Mouse (Mus musculus): Measurements from ENCODE around the gene Fbxl17. TPM values are rescaled to one million over a fixed set of nuclear protein-coding genes. Genes with fewer than 3 reads are reported as not detected.

Gene Fbxl17
- total RNA-seq, 2 experiments from 2014 or later, result 32.5 to 33.9 TPM

DNA sequence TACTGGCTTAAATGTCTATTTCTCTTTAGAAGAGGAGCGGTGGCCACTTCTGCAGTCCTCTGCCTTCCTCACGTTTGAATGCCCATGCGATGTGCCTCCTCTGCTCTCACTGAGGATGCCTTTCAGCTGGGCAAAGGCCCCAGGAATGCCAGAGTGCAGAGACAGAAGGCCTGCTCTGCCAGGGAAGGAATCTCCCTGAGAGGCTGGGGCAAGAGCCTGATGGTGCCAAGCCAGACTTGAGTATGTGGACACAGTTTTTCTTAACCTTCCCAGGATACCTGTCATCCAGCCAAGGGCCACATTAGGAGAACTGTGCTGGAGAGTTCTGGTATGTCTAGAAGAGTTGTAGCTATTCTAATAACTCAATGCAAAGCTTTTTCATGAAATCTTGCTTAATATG is 380.1 kb downstream of the Fbxl17 start:
- intact Hi-C loops (cut with DNase I), result no loop called here

DNA sequence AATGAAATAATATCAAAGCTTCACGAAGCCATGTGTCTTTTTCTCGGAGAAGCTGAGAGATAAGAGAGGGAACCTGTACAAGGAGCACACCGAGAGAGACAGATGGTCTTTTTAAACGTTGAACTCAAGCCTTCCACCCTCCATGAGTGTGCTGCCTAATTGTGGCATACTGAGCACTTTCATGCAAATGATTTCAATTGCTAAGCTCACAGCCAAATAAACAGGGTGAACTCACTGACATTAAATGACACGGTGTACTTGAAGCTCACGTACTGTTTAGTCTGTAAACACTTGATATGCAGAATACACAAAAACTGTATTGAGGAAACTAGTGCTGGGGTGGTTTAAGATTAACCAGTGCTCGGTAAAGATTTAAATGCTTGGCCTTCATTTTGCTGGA is 380.7 kb downstream of the Fbxl17 start:
- no peak for DNase-seq
- intact Hi-C loops (cut with DNase I), result no loop called here

More for the DNA sequence above, 380.1 kb downstream of the Fbxl17 start:
- DNase-seq, result peak in 1 of 2 experiments; percentile 10

DNA sequence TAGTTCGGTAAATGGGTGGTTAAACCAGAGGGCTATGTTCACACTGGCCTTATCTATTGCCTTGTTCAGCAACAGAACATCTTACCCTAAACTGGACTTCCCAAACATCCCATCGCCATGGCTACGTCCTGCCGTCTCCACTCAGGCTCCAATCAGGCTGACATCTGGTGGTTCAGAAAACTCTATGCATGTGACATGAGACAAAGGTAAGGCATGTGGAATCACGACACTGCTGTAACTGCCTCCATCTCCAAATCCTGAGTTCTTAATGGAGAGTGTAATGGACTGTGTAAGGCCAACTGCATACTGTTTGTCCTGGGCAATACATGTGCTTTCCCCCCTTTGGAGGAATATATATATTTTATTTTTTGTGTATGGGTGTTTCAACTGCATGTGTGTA is 382.7 kb downstream of the Fbxl17 start:
- intact Hi-C loops (cut with DNase I), result no loop called here
- DNase-seq, result no peak

DNA sequence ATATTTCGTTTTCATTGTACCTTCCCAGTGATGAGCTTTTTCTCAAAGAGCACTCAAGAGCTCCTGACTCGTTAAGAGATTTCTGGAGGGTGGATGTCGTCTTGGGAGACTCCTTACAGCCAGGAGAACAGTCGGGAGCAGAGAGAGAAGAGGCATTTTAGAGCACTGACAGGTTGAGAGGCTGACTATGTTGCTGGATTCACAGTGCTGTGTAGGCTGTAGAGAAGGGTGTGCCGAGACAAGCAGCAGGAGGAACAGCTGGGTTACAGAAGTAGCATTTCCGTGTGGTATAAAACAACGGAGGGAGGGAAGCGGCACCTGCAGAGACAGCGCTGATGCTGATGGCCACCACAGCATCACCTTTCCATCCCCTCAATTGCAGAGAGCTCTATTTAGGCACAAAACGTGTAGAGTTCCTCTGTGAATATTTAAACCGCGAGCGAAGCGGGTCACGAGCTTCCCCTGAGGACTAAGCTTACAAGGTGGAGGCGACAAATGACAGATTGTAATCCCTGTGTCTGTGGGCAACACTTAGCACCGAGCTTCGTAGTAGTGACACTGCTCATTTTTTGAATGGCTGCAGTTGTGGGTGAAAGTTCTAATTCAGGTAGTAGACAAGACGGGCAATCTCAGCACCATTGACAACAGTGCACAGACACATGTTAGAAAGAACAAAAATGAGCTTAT is 385.3 kb downstream of the Fbxl17 start:
- intact Hi-C loops (cut with DNase I), result no loop called here

DNA sequence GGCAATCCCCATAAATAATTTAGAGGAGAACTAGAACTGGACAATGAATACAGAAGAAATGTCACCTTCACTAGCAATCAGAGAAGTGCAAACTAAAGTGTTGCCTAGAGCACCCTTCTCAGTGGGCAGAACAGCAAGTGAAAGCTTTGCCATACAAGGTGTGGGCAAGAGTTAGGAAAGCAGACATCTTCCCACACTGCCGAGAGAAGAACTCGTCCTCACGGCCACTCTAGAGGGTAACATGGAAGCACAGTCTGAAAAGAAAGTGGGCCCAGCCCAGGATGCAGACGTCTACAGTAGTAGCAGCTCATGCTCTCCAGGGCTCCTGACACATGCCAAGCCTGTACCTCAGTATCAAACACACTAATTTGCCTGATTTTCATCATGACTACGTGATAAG is 387.0 kb downstream of the Fbxl17 start:
- no peak for DNase-seq
- intact Hi-C loops (cut with DNase I), result no loop called here

More for the DNA sequence above, 385.3 kb downstream of the Fbxl17 start:
- DNase-seq, result no peak

DNA sequence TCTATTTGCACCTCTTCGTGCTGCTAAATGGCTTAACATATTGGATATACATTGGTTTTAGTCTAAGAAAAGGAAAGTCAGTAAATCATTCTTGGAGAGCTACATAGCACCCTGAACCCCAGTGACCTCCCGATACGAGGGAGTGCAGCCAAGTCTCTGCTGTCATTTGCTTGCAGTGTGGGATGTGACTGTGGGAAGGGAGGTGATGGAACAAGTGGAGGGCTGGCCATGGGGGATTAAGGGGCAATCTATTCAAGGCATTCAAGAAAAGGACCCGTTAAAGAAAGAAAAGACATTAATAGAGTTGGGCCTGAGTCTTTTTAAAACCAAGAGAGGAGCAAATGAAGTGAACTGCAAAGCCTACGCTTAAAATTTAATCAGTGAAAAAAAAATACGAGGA is 388.8 kb downstream of the Fbxl17 start:
- intact Hi-C loops (cut with DNase I), result no loop called here

DNA sequence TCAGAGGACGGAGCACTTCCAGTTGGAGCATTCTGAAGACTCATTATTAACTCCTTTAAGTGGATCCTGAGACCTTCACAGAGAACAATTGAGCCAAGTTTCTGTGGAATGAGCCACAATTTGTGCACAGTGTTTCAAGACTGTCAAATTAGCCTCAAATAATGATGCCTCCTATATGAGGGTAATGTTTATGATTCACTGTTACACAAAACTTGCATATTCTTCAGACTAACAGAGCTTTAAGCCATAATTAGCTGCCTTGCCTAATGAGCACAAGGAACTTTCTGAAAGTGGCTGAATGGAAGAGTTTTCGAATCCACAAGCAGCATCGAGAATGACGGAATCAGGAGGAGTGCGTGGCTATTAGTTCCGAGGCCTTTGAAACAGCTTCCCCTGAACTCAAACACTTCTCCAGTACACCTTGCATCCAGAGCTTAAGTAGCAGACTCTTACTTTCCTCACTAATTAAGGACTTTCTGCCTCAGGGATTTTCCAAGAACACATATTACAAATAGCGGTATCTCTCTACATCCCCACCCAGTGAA is 389.5 kb downstream of the Fbxl17 start:
- DNase-seq, result no peak
- intact Hi-C loops (cut with DNase I), result no loop called here

More for the DNA sequence above, 388.8 kb downstream of the Fbxl17 start:
- DNase-seq, result no peak

DNA sequence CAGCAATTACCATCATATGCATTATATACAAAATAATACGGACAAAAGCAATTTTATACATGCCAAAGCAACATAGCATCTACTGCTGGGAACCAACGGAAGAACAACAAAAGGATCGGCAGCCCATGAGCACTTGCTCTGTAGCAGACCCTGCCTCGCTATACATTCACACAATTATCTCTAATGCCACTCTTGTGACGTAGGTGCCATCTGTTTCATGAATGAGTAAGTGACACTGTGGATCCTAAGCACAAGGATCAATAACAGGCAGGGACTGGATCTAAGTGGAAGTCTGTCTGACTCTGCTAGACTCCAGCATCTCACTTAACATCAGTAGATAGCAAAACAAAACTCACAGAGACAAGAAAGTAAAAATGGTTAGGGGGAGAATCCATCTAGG is 391.8 kb downstream of the Fbxl17 start:
- intact Hi-C loops (cut with DNase I), result no loop called here
- DNase-seq, result no peak

DNA sequence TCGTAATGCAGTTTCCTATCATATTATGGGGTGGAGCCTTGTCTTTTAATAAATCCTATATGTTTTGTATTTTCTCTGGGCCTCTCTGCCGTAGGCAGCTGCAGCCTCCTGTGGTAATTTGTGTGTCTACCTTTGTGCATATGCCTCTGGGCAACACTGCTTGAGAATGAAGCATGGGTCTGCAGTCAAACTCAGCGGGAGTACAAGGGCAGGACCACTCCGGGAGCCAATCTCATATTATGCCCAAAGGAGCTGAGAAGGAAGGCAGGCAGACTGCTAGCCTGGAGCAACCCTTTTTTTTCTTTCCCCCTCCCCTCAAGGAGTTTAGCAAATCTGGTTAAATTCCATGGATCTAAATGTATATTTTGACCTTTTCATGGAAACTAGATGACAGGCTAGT is 392.3 kb downstream of the Fbxl17 start:
- no peak for DNase-seq
- intact Hi-C loops (cut with DNase I), result no loop called here

DNA sequence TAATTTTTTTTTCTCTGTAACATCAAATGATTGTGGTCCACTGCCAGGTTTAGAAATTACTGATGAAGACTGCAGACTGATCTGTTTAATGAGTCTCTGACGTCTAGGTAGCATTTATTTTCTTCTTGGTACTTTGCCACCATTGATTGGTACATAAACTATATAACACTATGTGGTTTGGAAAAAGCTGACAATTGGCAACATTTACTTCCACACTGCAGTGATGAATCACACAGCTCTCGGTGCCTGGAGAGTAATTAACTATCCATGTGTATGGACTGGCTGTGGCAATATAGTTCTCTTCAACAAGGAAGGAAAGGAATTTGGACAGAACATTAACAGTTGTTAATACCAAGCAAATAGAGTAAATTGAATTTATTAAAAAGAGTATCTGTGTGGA is 404.3 kb downstream of the Fbxl17 start:
- no peak for DNase-seq
- intact Hi-C loops (cut with DNase I), result no loop called here

DNA sequence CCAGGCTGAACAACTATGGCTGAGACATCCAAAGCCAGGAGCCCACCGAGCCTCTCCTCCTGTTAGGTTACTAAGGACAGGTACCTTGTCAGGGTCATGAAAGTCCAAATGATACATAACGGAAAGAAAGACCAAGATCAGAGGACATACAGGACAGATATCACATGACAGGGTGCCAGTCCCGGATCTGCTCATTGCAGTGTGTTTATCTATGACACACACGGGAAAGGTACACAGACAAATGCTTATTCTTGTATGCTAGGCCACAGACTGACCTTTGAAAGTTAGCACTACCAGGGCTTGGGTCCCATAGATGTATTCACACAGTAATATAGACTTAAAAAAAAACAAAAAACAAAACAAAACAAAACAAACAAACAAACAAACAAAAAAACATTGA is 404.8 kb downstream of the Fbxl17 start:
- no peak for DNase-seq
- intact Hi-C loops (cut with DNase I), result no loop called here

DNA sequence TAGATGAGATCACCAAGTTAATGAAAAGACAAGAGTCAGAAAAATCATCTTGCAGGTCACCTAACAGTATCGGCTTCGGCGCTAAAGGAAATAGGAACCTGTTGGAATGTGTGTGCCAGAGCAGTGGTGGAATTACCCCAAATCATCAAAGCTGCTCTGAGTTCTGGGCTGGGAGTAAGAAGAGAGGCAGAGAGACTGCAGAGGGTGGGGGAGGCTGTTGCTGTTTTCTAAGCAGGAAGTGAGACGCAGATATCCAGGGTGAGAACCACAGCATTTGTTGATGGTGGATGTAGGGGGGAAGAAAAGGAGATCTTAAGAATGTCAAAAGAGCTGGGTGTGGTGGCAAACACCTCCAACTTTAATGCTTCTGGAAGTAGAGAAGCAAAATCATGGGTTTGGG is 406.6 kb downstream of the Fbxl17 start:
- intact Hi-C loops (cut with DNase I), result no loop called here
- no peak for DNase-seq

DNA sequence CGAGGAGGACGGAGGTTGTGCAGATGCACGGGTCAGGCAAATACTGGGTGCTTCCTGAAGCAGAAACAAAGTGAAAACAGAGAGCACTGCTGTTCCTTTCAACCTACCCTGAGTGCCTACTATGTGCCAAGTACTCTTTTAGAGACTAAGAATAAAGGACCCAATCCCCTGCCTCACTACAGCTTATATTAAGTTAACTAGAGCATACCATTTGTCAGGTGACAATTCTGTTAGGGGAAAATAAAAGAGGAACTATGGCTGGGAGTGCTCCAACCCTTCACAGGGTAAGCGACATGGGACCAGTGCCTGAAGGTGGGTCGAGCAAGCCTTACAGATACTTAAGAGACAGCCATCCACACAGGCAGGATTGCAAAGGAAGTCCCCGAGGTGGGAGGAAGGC is 407.0 kb downstream of the Fbxl17 start:
- intact Hi-C loops (cut with DNase I), result no loop called here
- no peak for DNase-seq

DNA sequence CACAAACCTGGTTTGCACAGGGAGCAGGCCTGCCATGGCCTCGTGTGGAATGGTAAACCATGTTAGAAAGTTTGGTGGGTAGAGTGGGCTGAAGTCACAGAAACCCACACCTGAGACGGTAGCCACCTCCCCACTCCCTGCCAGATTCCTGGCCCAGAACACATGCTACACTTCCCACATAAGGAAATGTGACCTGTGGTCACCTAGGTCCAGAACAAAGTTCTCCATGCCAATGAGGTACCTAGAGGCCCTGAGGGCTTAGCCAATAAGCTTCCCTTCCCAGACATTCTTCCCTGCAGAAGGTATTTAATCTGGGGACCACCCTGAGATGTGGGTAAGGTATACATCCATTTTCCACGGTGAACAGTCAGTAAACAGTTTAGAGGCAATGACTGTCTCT is 409.7 kb downstream of the Fbxl17 start:
- intact Hi-C loops (cut with DNase I), result no loop called here
- no peak for DNase-seq

DNA sequence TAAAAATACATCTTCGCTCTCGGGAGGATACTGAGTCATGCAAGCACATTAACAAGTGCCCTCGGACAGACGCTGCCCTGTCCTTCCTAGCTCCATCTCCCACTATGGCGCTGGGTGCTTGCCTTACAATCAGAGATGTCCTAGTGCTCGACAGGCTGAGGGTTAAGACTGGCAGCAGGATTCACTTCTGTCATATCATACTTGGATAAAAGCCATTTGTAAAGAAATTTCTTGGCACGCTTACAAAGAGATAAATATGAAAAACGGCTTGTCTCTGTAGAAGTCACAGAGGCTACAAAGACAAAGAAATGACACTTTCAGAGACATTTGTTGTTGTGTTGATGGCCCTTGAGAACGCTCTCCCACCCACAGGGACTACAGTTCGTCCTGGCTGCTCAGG is 412.6 kb downstream of the Fbxl17 start:
- intact Hi-C loops (cut with DNase I), result no loop called here

DNA sequence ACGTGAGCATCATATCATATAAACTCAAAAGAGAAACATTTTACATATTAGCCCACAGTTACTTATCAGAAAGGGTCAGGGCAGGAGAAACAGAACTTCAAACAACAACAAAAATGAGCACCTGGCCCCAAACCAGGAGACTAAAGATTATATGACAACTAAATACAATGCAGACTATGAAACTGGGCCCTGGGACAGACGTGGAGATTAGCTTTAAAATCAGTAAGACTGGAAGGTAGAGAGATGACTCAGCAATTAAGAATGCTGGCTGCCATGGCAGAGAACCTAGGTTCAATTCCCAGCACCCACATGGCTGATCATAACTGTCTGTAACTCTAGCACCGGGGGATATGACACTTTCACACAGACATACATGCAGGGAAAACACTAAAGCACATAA is 413.3 kb downstream of the Fbxl17 start:
- DNase-seq, result no peak
- intact Hi-C loops (cut with DNase I), result no loop called here

More for the DNA sequence above, 412.6 kb downstream of the Fbxl17 start:
- DNase-seq, result no peak

DNA sequence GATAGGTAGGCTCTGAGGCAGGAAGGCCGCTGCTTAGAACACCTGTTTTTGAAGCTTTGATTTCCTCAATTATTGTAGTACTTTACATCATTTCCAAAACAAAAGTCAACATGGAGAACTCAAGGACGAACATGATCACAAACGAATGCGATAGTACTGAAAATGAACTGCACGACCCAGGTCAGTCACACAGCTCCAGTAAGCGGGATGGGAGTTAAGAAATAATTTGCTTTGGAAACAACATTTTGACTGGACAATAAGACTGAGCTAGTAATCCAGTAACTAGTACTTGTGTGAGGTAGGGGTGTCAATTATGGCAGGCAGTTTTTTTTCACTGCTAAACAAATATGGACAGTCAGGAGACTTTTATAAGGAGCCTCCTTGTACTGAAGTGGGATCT is 414.6 kb downstream of the Fbxl17 start:
- DNase-seq, result no peak
- intact Hi-C loops (cut with DNase I), result no loop called here

DNA sequence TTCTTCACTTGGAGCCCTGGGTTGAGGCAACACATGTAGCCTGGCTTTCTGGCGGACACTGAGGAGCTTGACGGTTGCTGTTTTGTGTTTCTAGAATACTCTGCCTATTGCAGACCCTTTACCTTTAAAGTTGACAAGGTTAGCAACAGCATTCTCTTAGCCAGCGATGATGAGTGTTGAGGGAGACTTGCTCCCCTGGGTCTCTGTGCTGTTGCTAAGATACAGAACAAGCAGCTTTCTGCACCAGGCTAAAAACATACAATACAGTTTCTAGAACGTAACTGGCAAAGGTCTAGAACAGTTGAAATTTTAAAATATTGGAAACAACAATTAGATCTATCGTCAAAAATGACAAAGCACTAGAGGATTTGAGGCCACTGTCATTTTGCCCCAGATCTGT is 420.7 kb downstream of the Fbxl17 start:
- DNase-seq, result no peak
- intact Hi-C loops (cut with DNase I), result no loop called here

DNA sequence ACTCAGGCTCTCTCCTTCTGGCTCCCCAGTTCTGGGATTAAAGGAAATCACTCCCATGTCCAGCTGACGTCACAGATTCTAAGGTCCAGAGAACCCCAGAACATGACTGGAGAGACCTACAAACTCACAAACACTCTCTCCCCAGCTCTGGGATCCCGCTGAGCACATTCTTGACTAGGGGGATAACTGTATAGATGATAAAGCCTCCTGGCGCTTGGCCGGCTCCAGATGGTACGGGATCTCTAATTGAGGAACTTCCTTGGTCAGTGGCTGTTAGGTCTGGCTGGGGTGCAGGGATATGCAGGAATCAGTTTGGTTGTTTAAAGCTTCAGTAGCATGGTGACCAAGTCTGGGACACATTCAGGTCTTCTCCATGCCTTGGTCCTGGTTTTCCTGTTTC is 422.3 kb downstream of the Fbxl17 start:
- no peak for DNase-seq
- intact Hi-C loops (cut with DNase I), result no loop called here

DNA sequence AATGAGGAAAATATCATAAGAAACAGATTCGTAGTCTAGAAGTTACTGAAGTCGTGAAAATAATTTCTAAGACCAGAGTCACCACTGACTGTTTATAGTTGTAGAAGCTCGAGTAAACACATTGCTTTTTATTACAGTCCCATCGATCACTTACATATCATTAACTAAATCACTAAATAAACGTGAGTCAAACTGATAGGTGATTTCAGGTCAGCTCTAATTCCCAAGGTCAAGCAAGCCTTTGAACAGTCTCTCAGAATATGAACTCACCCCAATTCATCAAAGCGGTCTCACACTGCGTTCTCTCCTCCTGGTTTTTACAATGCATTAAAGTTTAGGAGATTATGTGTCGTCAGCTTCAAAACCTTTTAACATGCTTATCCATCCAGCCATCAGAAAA is 423.2 kb downstream of the Fbxl17 start:
- DNase-seq, result no peak
- intact Hi-C loops (cut with DNase I), result no loop called here

DNA sequence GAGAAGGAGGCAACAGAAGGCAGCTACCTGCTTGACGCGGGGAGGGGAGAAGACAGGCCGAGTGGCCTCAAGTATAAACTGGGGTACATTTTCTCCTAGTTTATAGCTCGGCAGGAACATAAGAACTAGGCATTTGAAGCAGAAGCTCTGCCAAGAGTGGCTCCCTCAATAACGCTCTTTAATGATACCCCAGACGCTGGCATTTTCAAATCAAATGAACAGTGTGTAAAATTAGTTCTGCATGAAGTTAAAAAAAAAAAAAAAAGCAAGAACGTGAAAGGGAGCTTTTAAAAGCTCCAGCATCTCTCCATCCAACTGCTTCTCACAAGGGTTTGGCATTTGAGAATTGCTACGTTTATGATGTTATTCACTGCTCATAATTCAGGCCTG is 423.8 kb downstream of the Fbxl17 start:
- no peak for DNase-seq
- intact Hi-C loops (cut with DNase I), result no loop called here

DNA sequence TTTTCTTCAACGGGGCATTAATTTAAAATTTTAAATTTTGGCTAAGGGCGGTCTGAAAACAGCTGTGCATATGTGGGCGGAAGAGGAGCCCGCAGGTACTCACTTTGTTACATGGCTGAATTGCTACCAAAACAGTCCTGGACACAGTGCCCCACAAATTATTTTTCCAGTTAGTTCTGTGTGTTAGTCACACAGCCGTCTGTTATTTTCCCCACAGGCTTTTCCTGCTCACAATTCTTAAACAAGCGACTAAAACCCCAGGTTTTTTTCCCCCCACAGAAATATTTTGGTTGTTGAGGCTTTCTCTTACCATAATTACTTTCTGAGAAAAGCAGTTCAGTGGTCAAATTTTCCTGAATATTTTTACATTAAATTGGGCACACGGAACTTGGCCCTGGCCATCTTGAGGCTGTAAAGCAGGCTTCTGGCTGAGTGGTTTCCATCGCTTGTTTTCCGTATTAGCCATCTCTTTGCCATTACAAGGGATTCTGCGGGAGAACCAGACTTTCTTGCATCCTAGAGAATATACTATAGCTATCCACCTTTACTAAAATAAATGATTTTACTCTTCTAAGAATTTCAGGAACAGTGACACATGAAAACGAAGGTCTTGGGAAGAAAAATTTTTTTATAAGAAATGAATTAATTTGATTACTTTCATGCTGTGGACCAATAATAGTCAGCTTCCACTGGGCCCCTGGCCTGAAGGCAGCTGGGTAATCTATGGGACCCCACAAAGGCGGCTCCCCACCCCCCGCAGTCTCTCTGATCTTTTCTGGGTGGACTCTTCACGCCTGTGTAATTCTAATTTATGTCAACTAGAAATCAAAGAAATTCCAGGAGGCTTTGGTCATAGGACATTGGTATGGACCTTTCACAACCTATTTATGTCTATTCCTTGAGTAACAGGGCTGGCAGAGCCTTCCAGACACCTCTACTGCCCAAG is 424.5 kb downstream of the Fbxl17 start:
- no peak for DNase-seq
- intact Hi-C loops (cut with DNase I), result no loop called here
